Mouse (Mus musculus) WW6 (cell line): ENCODE data around the gene Cnot4.
"Not testable (repeated sequence)": the region's sequence is repeated elsewhere in the genome, so short reads cannot be mapped to it uniquely, and the experiment has no call there.

Source experiments
- DNase-seq: peaks from one replicate; pipeline ENCODE4 v3.0.0-alpha.2; 2013; ENCODE audit warnings: low read depth, low spot score

Cnot4 gene

GRCm38 (mm10) chr6:35133579-35134488 lies at the start of gene Cnot4:
Gene Cnot4, minus strand, starts transcription at chr6:35133724.
- DNase-seq, result peak; percentile 93

- DNase-seq, result not testable (repeated sequence)
These were observed 45.8 kb upstream of the Cnot4 start for GRCm38 (mm10) chr6:35179299-35179698.

GRCm38 (mm10) chr6:35177650-35178272 lies 44.2 kb upstream of the Cnot4 start:
- DNase-seq, result peak; percentile 57

- peak; percentile 74 for DNase-seq
These were observed 43.6 kb upstream of the Cnot4 start, which contains the start of gene Nup205 for GRCm38 (mm10) chr6:35176979-35177649. Gene Nup205, plus strand, starts transcription at chr6:35177421.

- DNase-seq, result no peak
These were observed 39.7 kb upstream of the Cnot4 start for GRCm38 (mm10) chr6:35173181-35173580.

- not testable (repeated sequence) for DNase-seq
These were observed 38.5 kb upstream of the Cnot4 start for GRCm38 (mm10) chr6:35172028-35172427.

GRCm38 (mm10) chr6:35169250-35169649 lies 35.7 kb upstream of the Cnot4 start:
- no peak for DNase-seq

GRCm38 (mm10) chr6:35154540-35154939 lies 21.0 kb upstream of the Cnot4 start:
- DNase-seq, result no peak

- no peak for DNase-seq
These were observed 14.3 kb upstream of the Cnot4 start for GRCm38 (mm10) chr6:35147726-35148422.

GRCm38 (mm10) chr6:35145569-35145968 lies 12.0 kb upstream of the Cnot4 start:
- peak; percentile 24 for DNase-seq

- no peak for DNase-seq
These were observed 6.8 kb upstream of the Cnot4 start for GRCm38 (mm10) chr6:35140351-35140750.

- no peak for DNase-seq
These were observed 1.3 kb upstream of the Cnot4 start for GRCm38 (mm10) chr6:35134844-35135243.

- no peak for DNase-seq
These were observed 312 bp downstream of the Cnot4 start for GRCm38 (mm10) chr6:35133246-35133578.

- no peak for DNase-seq
These were observed 718 bp downstream of the Cnot4 start for GRCm38 (mm10) chr6:35132806-35133205.

GRCm38 (mm10) chr6:35122488-35122887 lies 11.0 kb downstream of the Cnot4 start:
- DNase-seq, result no peak

- DNase-seq, result no peak
These were observed 11.6 kb downstream of the Cnot4 start for GRCm38 (mm10) chr6:35121925-35122324.

GRCm38 (mm10) chr6:35102457-35102856 lies 31.1 kb downstream of the Cnot4 start:
- DNase-seq, result no peak

- DNase-seq, result no peak
These were observed 48.6 kb downstream of the Cnot4 start for GRCm38 (mm10) chr6:35084927-35085326.

GRCm38 (mm10) chr6:35075148-35075547 lies 58.4 kb downstream of the Cnot4 start:
- DNase-seq, result no peak

GRCm38 (mm10) chr6:35071261-35071660 lies 62.3 kb downstream of the Cnot4 start:
- DNase-seq, result no peak

- no peak for DNase-seq
These were observed 71.1 kb downstream of the Cnot4 start for GRCm38 (mm10) chr6:35062446-35062845.

- no peak for DNase-seq
These were observed 90.4 kb downstream of the Cnot4 start for GRCm38 (mm10) chr6:35043127-35043526.
